Comparison of ENCODE assay signal across 12 mouse cellular contexts in genomic region chr1:85960873-85961272, GRCm38 (mm10). TPM values are rescaled to one million over a fixed set of nuclear protein-coding genes. Genes with fewer than 3 reads are reported as not detected.
DNase-seq lines count a peak whose midpoint lies in the region; ATAC-seq lines count a peak whose summit lies in the region.
"Had no signal": no experiment of that assay in that cellular context is flagged by ENCODE, and none has a peak within 500 bp of the region (broad histone marks: within the 10 kb centered on the region; RNA-seq: fewer than 3 reads in every experiment).

Gpr55 (minus strand) TSS chr1:85961007.

- 72% methylated on average over 5 of the region's 5 CpGs for WGBS in intestine, embryonic 14.5 days
- 79% methylated on average over 5 of the region's 5 CpGs for WGBS in hindbrain, embryonic 11.5 days

- DNase-seq in spleen, adult 18-20 months: peak; percentile 33
- DNase-seq in spleen, postnatal 14 days (ENCODE audit: low spot score in 2 of 2): no peak
- no peak for DNase-seq in intestine, embryonic 14.5 days (ENCODE audit: low spot score)
- DNase-seq in thymus, postnatal 36 days: peak; percentile 33 to 56
- no peak for DNase-seq in hindbrain, embryonic 11.5 days (ENCODE audit: low spot score)
- no peak for DNase-seq in embryo, embryonic 10.5 days (ENCODE audit: low spot score)
- DNase-seq: adrenal gland, postnatal 10 days; cerebellum, adult 8-10 months had no signal

- no peaks in the 10 kb centered on the region for H3K36me3 ChIP-seq in intestine, embryonic 14.5 days (ENCODE audit: control insufficient read depth, insufficient read depth, low read length)
- H3K36me3 ChIP-seq in megakaryocyte, embryonic 14.5 days (replicated peaks; ENCODE audit: low read length): no peaks in the 10 kb centered on the region
- no peaks in the 10 kb centered on the region for H3K36me3 ChIP-seq in hindbrain, embryonic 11.5 days (ENCODE audit: control insufficient read depth, insufficient read depth, low read length)
- H3K36me3 ChIP-seq: limb, embryonic 13.5 days; midbrain, embryonic 15.5 days had no signal

- H3K9ac ChIP-seq in intestine, embryonic 14.5 days (ENCODE audit: low read length): no peak within 1 kb of the TSS
- H3K9ac ChIP-seq in hindbrain, embryonic 11.5 days (ENCODE audit: low read depth, low read length): no peak within 1 kb of the TSS
- H3K9ac ChIP-seq: limb, embryonic 13.5 days; midbrain, embryonic 15.5 days had no signal

- no peak within 1 kb of the TSS for H3K4me2 ChIP-seq in intestine, embryonic 14.5 days (ENCODE audit: low read length)
- no peak within 1 kb of the TSS for H3K4me2 ChIP-seq in hindbrain, embryonic 11.5 days (replicated peaks; ENCODE audit: low read depth, low read length)
- H3K4me2 ChIP-seq: limb, embryonic 13.5 days; midbrain, embryonic 15.5 days had no signal

- H3K27me3 ChIP-seq in intestine, embryonic 14.5 days (replicated peaks; ENCODE audit: control insufficient read depth, insufficient read depth, low read length): no peaks in the 10 kb centered on the region
- H3K27me3 ChIP-seq in megakaryocyte, embryonic 14.5 days (replicated peaks): peaks cover 34% of the 10 kb centered on the region
- H3K27me3 ChIP-seq in hindbrain, embryonic 11.5 days (ENCODE audit: control insufficient read depth, insufficient read depth, low read length): no peaks in the 10 kb centered on the region
- H3K27me3 ChIP-seq: limb, embryonic 13.5 days; midbrain, embryonic 15.5 days had no signal

- no peaks in the 10 kb centered on the region for H3K9me3 ChIP-seq in intestine, embryonic 14.5 days (ENCODE audit: control insufficient read depth, low read length)
- peaks cover 7% of the 10 kb centered on the region for H3K9me3 ChIP-seq in megakaryocyte, embryonic 14.5 days
- no peaks in the 10 kb centered on the region for H3K9me3 ChIP-seq in hindbrain, embryonic 11.5 days (ENCODE audit: control insufficient read depth, low read length)
- H3K9me3 ChIP-seq: limb, embryonic 13.5 days; midbrain, embryonic 15.5 days had no signal

- no peak within 1 kb of the TSS for H3K27ac ChIP-seq in intestine, embryonic 14.5 days (ENCODE audit: low read depth)
- no peak within 1 kb of the TSS for H3K27ac ChIP-seq in hindbrain, embryonic 11.5 days (ENCODE audit: low read depth, low read length)
- H3K27ac ChIP-seq: limb, embryonic 13.5 days; midbrain, embryonic 15.5 days had no signal

- H3K4me3 ChIP-seq in intestine, embryonic 14.5 days (ENCODE audit: low read depth, low read length): no peak within 1 kb of the TSS
- peak within 1 kb of the TSS; percentile 74 for H3K4me3 ChIP-seq in megakaryocyte, embryonic 14.5 days (replicated peaks)
- H3K4me3 ChIP-seq in hindbrain, embryonic 11.5 days (ENCODE audit: low read depth, low read length): no peak within 1 kb of the TSS
- H3K4me3 ChIP-seq: limb, embryonic 13.5 days; midbrain, embryonic 15.5 days had no signal

- peaks cover 15% of the 10 kb centered on the region; the same call in 1 of the 2 replicates for H3K4me1 ChIP-seq in intestine, embryonic 14.5 days (replicated peaks; ENCODE audit: control insufficient read depth, insufficient read depth, low read length)
- H3K4me1 ChIP-seq in megakaryocyte, embryonic 14.5 days: peaks cover 54% of the 10 kb centered on the region
- H3K4me1 ChIP-seq in hindbrain, embryonic 11.5 days (replicated peaks; ENCODE audit: control insufficient read depth, insufficient read depth, low read length): no peaks in the 10 kb centered on the region

- 0 out of 2 replicates have a peak, but pooled peaks have one; percentile 12 for ATAC-seq in intestine, embryonic 14.5 days (replicated peaks; ENCODE audit: low FRiP score, low TSS enrichment, low read depth)
- ATAC-seq in hindbrain, embryonic 11.5 days (ENCODE audit: low FRiP score): no peak
- no peak for ATAC-seq in cerebellum, adult (ENCODE audit: insufficient number of reproducible peaks, low FRiP score, low TSS enrichment)
- ATAC-seq: midbrain, embryonic 15.5 days had no signal

RNA-seq across cellular contexts. Expression of gene Gpr55, which starts in this region (rescaled TPM):
- not detected in 2 replicates for polyA plus RNA-seq in intestine, embryonic 14.5 days (2014; fragmentation: Nextera tagmentation; extraction: Ambion mirVana)
- not detected in 2 replicates for polyA plus RNA-seq in megakaryocyte, embryonic 14.5 days (2012; ENCODE audit: insufficient read depth, low replicate concordance)
- polyA plus RNA-seq in hindbrain, embryonic 11.5 days (2014; fragmentation: Nextera tagmentation; extraction: Ambion mirVana): 0.08 TPM in 1 of 2 replicates, not detected in the other

Comparison
In these comparisons a context has a peak if more than half of its experiments do, and no peak if none do; other contexts are left out.
1. DNase-seq: peak in spleen, adult 18-20 months (2 of 2) and thymus, postnatal 36 days (2 of 2); none in spleen, postnatal 14 days (0 of 2), intestine, embryonic 14.5 days (single experiment), hindbrain, embryonic 11.5 days (single experiment) and embryo, embryonic 10.5 days (single experiment).
2. Peak in ATAC-seq in intestine, embryonic 14.5 days; RNA of the gene not detected or under 1 TPM.